Mouse (Mus musculus) embryonic fibroblast, embryonic 13.5 days (primary cell): ENCODE data around the gene Srgn. TPM values are rescaled to one million over a fixed set of nuclear protein-coding genes. Genes with fewer than 3 reads are reported as not detected.
"Not testable (repeated sequence)": the region's sequence is repeated elsewhere in the genome, so short reads cannot be mapped to it uniquely, and the experiment has no call there.

Experiments used
- H3K27ac ChIP-seq: 2 replicates; pipeline ENCODE4 v1.5.1; 2012; ENCODE audit warnings: low read length, control low read depth, inconsistent platforms; ENCODE audit not compliant: insufficient read depth
- H3K4me1 ChIP-seq: 2 replicates; pipeline ENCODE4 v1.6.1; 2011; ENCODE audit warnings: low read length; ENCODE audit not compliant: control insufficient read depth, insufficient read depth
- H3K4me3 ChIP-seq: 2 replicates; pipeline ENCODE4 v1.5.1; 2011; ENCODE audit warnings: mild to moderate bottlenecking, control low read depth, low read length; ENCODE audit not compliant: insufficient read depth
- CTCF ChIP-seq: IDR thresholded peaks from 2 replicates; pipeline ENCODE4 v1.5.1; 2011; ENCODE audit warnings: mild to moderate bottlenecking, control low read depth, low read length, moderate library complexity, borderline replicate concordance; ENCODE audit not compliant: insufficient read depth
- POLR2A ChIP-seq: IDR thresholded peaks from 2 replicates; pipeline ENCODE4 v1.6.1; 2011; ENCODE audit warnings: low read depth, mild to moderate bottlenecking, control low read depth, low read length, moderate library complexity
- polyA plus RNA-seq: library from polyadenylated mRNA; stranded (reverse); fragments of >200 nt; gene quantifications from 2 replicates; pipeline ENCODE4 v1.2.4, GENCODE M21; 2011; ENCODE audit warnings: low read depth; ENCODE audit not compliant: missing spikeins, insufficient read length

Gene Srgn
- polyA plus RNA-seq, 1 experiment: 1.9 TPM

- H3K4me1 ChIP-seq: no peaks in the 10 kb centered on the region
- no peak overlapping the region for H3K4me3 ChIP-seq
- H3K27ac ChIP-seq: no peak overlapping the region
- TF ChIP-seq CTCF (no peak), POLR2A (no peak)
These were observed 21.8 kb downstream of the Srgn start for GRCm38 (mm10) chr10:62505224-62505983.

DNA sequence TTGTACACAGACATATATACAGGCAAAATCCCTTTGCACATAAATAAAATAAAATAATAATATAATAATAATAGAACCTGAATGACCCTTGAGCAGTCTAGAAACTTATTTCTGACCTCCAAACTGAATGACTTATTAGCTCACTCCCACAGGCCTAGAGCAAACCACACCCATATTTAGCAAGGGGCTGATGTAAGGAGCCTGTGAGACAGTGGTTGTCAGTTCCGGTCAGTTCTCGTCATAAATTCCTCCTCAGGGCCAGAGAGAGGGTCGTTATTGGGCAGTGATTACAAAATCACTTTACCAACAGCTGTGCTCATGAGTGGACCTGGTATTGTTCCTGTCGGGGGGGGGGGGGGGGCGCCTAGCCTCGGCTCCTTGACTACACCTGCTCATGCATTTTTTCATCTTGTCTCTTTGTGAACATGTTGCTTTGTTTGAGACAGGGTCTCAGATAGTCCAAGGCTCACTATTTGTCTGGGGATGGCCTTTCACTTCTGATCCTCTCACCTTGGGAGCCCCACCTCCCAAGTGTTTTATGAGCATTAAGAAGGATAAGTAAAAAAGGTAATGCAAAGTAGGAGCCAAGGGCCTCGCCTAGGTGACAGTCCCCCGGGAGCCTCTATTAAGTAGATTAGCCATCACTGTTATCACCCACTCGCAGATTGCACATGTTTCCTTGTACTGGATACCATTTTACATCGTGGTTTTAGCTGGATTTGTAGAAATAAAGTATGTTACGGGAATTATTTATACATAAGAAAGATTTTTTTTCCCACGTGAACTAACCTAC lies 23.2 kb downstream of the Srgn start:
- TF ChIP-seq CTCF (no peak), POLR2A (no peak)
- H3K4me3 ChIP-seq: no peak overlapping the region
- no peaks in the 10 kb centered on the region for H3K4me1 ChIP-seq
- H3K27ac ChIP-seq: no peak overlapping the region

DNA sequence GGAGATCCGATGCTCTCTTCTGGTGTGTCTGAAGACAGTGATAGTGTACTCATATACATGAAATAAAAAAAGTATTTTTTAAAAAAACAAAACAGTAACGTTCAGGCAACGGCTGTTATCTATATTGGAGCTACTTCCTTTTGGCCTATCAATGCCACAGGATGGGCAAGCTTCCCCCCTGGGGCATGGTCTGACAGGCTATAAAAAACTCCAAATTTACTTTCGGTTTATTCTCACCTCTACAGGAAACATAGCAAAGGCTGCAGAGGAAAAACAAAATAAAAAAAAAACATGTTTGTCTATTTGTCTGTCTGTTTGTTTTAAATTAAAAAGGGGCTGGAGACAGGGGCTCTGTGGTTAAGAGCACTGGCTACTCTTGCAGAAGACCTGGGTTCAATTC lies 23.9 kb downstream of the Srgn start:
- TF ChIP-seq CTCF (no peak), POLR2A (no peak)
- Histone ChIP-seq H3K27ac (no peak overlapping the region), H3K4me1 (no peaks in the 10 kb centered on the region), H3K4me3 (no peak overlapping the region)

DNA sequence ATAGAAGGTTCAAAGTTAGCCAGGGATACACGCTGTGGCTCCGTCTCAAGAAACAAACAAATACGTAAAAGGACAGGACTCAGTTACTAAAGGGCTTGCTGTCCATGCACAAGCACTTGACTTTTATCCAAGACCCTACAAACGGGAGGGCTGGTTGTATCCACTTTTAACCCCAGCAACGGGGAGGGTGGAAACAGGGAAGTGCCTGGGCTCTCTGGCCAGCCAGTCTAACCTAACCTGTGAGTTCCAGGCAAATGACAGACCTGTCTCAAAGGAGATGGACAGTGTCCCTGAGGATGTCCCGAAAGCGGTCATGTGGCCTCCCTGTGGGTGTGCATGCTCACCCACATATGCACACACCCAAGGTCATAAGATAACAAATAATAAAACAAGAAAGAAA lies 25.3 kb downstream of the Srgn start:
- H3K4me3 ChIP-seq: no peak overlapping the region

DNA sequence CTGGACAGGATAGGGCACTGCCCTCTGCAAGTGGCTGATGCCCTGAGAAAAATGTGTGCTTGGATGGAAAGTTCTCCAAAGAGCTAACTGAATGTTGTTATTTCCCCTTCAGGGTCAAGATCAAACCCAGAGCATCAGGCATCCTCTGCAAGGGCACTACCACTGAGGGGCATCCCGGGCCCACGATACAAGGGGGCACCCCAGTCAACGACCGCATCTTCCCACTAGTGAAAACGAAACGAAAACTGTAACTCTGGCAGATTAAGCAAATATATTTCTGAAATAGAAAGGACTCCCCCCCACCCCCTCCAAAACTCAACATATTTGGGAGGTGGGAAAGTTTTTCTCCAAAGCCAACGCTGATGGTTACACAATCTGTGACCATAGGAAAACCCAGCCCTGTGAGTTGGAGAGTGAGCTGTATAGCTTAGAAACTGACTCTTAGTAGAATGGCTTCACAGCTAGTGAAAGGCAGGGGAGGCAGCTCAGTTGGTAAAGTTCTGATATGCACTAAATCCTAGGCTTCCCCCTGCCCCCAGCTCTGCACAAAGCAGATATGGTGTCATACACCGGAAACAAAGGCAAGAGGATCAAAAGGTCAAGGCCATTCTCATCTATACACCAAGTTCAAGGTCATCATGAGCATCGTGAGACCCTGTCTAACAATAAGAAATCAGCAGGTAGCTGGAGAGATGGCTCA lies 26.2 kb downstream of the Srgn start:
- no peaks in the 10 kb centered on the region for H3K4me1 ChIP-seq
- no peak overlapping the region for H3K27ac ChIP-seq
- TF ChIP-seq CTCF (no peak), POLR2A (no peak)
- H3K4me3 ChIP-seq: no peak overlapping the region

More for the DNA sequence above, 25.3 kb downstream of the Srgn start:
- H3K27ac ChIP-seq: no peak overlapping the region
- TF ChIP-seq POLR2A (no peak), CTCF (no peak)
- no peaks in the 10 kb centered on the region for H3K4me1 ChIP-seq

DNA sequence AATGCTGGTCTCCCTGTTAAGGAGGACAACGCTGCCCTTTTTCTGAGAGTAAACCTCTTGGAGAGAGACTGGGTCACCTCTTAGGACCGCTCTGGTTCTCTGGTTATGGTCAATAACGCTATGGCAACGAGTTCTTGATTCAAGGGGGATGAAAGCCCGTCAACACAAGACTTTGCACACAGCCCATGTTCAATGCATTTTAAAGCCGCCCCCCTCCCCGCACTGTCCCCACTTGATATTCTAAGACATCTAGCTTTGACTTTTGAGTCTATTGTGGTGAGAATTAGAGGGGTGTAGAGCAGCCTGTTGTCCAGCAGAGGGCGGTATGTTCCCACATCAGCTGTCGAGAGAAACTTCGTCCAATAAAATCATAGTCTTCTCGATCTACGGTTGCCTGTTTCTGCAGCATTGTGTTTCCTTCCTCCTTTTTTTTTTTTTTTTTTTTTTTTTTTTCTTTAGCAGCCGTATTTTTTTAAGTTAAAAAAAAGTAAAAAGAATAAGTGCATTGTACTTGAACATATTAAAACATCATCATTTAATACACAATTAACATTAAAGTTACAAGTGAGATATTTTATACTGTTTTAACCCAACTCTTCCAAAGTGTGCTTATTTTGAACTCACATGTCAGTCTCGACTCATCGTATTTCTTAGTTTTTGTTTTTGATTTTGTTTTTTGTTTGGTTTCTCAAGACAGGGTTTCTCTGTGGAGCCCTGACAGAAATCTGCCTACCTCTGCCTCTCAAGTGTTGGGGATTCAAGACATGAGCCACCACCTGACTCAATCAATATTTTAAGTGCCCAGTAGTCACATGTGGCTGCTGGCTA lies 26.9 kb downstream of the Srgn start:
- TF ChIP-seq POLR2A: no peak
- TF ChIP-seq CTCF: peak; percentile 79; the same call in 1 of the 2 replicates
- Histone ChIP-seq H3K4me1 (no peaks in the 10 kb centered on the region), H3K4me3 (no peak overlapping the region), H3K27ac (no peak overlapping the region)

DNA sequence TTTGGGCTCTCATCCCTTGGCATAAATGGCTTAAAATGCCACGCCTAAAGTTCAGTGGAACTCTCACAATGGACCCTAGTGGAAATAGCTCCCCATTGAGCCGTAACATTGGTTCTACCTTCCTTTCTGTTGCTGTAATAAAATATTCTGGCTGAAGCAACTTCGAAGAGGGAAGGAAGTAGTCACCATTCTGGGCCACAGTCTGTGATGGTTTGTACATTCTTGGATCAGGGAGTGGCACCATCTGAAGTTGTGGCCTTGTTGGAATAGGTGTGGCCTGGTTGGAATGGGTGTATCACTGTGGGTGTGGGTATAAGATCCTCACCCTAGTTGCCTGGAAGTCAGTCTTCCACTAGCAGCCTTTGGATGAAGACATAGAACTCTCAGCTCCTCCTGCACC lies 35.6 kb downstream of the Srgn start:
- not testable (repeated sequence) for H3K4me3 ChIP-seq, H3K27ac ChIP-seq, H3K4me1 ChIP-seq

DNA sequence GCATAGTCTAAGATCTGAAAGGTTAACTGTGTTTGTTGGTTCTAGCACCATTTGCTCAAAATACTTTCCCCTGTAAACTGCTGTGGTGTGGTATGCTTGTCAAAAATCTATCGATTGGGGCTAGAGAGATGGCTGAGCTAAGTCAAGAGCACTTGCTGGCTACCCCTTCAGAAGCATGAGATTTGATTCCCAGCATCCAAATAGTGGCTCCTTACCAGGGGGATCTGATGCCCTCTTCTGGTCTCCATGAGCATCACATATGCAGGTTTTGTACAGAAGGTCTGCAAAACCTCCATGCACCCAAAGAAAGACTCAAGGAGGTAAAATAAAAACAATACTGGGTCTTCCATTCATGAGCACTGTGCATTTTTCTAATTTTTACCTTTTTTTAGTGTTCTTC lies 39.0 kb downstream of the Srgn start:
- H3K27ac ChIP-seq: no peak overlapping the region
- peaks cover 2% of the 10 kb centered on the region; the same call in 1 of the 2 replicates for H3K4me1 ChIP-seq
- no peak overlapping the region for H3K4me3 ChIP-seq
- TF ChIP-seq POLR2A (no peak), CTCF (no peak)

GRCm38 (mm10) chr10:62486618-62487415 lies 40.4 kb downstream of the Srgn start, which contains the start of gene Vps26a:
Gene Vps26a (minus strand): TSS chr10:62486805.
- Histone ChIP-seq H3K4me1 (peaks cover 4% of the 10 kb centered on the region), H3K27ac (peak within 1 kb of the TSS; percentile 54), H3K4me3 (peak within 1 kb of the TSS; percentile 99)
- peak; percentile 76 for TF ChIP-seq POLR2A
- no peak for TF ChIP-seq CTCF
